Mouse (Mus musculus) limb, embryonic 15.5 days (tissue): ENCODE measurements around the gene Adat3. TPM values are rescaled to one million over a fixed set of nuclear protein-coding genes. Genes with fewer than 3 reads are reported as not detected.

Experiments
- ATAC-seq: fragments of 200-750 bp; cut with Nextera tagmentation; 2 replicates; pipeline ENCODE4 v1.8.0; 2017; ENCODE audit warnings: low read depth, moderate TSS enrichment; ENCODE audit not compliant: insufficient number of reproducible peaks, low FRiP score, low TSS enrichment
- H3K27ac ChIP-seq: fragments of 300-500 bp; sonication (generic); 2 replicates; pipeline ENCODE4 v1.5.1; 2015; ENCODE audit warnings: moderate library complexity, mild to moderate bottlenecking, inconsistent platforms
- H3K27me3 ChIP-seq: fragments of 300-500 bp; sonication (generic); 2 replicates; pipeline ENCODE4 v1.6.1; 2015; ENCODE audit warnings: inconsistent platforms
- H3K36me3 ChIP-seq: fragments of 300-500 bp; sonication (generic); 2 replicates; pipeline ENCODE4 v1.6.1; 2015; ENCODE audit warnings: inconsistent platforms
- H3K4me1 ChIP-seq: fragments of 300-500 bp; sonication (generic); 2 replicates; pipeline ENCODE4 v1.6.1; 2015; ENCODE audit warnings: inconsistent platforms
- H3K4me2 ChIP-seq: fragments of 300-500 bp; sonication (generic); 2 replicates; pipeline ENCODE4 v1.6.1; 2015; ENCODE audit warnings: mild to moderate bottlenecking, inconsistent platforms
- H3K4me3 ChIP-seq: fragments of 300-500 bp; sonication (generic); 2 replicates; pipeline ENCODE4 v1.5.1; 2015; ENCODE audit warnings: mild to moderate bottlenecking, inconsistent platforms
- H3K9ac ChIP-seq: fragments of 300-500 bp; sonication (generic); 2 replicates; pipeline ENCODE4 v1.6.1; 2015; ENCODE audit warnings: inconsistent platforms
- H3K9me3 ChIP-seq: fragments of 300-500 bp; sonication (generic); 2 replicates; pipeline ENCODE4 v1.6.1; 2016; ENCODE audit warnings: inconsistent platforms
- WGBS: fragments of 180-500 bp; shearing (Covaris S2); methylation state at CpG from one replicate; pipeline ENCODE4 v1.1.7; 2015; 5-methylcytosine and 5-hydroxymethylcytosine counted together
- polyA plus RNA-seq: library from polyadenylated mRNA; unstranded; fragments of >200 nt; fragmentation: Nextera tagmentation; extraction: Ambion mirVana; gene quantifications from 2 replicates; pipeline ENCODE4 v1.2.1, GENCODE M21; 2015

Gene Adat3
- polyA plus RNA-seq, 1 experiment from 2014 or later, result 6.4 TPM

GRCm38 (mm10) chr10:80584045-80584488 lies 18.6 kb upstream of the Adat3 start:
- H3K27ac ChIP-seq, result no peak overlapping the region
- no peak overlapping the region for H3K9ac ChIP-seq
- no peaks in the 10 kb centered on the region for H3K27me3 ChIP-seq
- no peak for ATAC-seq
- no peak overlapping the region for H3K4me3 ChIP-seq
- H3K4me2 ChIP-seq, result no peak overlapping the region
- peaks cover 45% of the 10 kb centered on the region for H3K36me3 ChIP-seq
- H3K9me3 ChIP-seq, result no peaks in the 10 kb centered on the region
- 57% methylated on average over 12 of the region's 12 CpGs for WGBS
- H3K4me1 ChIP-seq, result peaks cover 46% of the 10 kb centered on the region

GRCm38 (mm10) chr10:80584642-80585552 lies 17.8 kb upstream of the Adat3 start:
- peaks cover 47% of the 10 kb centered on the region for H3K4me1 ChIP-seq
- no peak for ATAC-seq
- 0 out of 2 replicates have a peak overlapping the region, but pooled peaks have one; percentile 2 for H3K9ac ChIP-seq
- H3K36me3 ChIP-seq, result peaks cover 45% of the 10 kb centered on the region
- peak overlapping the region; percentile 39 for H3K27ac ChIP-seq
- no peaks in the 10 kb centered on the region for H3K9me3 ChIP-seq
- no peak overlapping the region for H3K4me3 ChIP-seq
- no peak overlapping the region for H3K4me2 ChIP-seq
- 76% methylated on average over 12 of the region's 12 CpGs for WGBS
- H3K27me3 ChIP-seq, result no peaks in the 10 kb centered on the region

GRCm38 (mm10) chr10:80585581-80585980 lies 17.1 kb upstream of the Adat3 start:
- Histone ChIP-seq H3K9ac (0 out of 2 replicates have a peak overlapping the region, but pooled peaks have one; percentile 2), H3K4me3 (peak overlapping the region; percentile 1; the same call in 1 of the 2 replicates)

GRCm38 (mm10) chr10:80586407-80587304 lies 16.0 kb upstream of the Adat3 start:
- Histone ChIP-seq H3K4me3 (peak overlapping the region; percentile 1), H3K9ac (0 out of 2 replicates have a peak overlapping the region, but pooled peaks have one; percentile 26)

More at GRCm38 (mm10) chr10:80585581-80585980, 17.1 kb upstream of the Adat3 start:
- 92% methylated on average over 8 of the region's 8 CpGs for WGBS
- no peak for ATAC-seq
- no peak overlapping the region; the same call in 1 of the 2 replicates for H3K27ac ChIP-seq
- H3K4me1 ChIP-seq, result peaks cover 49% of the 10 kb centered on the region
- no peak overlapping the region for H3K4me2 ChIP-seq
- H3K27me3 ChIP-seq, result no peaks in the 10 kb centered on the region
- H3K36me3 ChIP-seq, result peaks cover 45% of the 10 kb centered on the region
- H3K9me3 ChIP-seq, result no peaks in the 10 kb centered on the region

GRCm38 (mm10) chr10:80587305-80587657 lies 15.4 kb upstream of the Adat3 start:
- Histone ChIP-seq H3K4me2 (no peak overlapping the region), H3K27me3 (no peaks in the 10 kb centered on the region), H3K9me3 (no peaks in the 10 kb centered on the region), H3K4me3 (0 out of 2 replicates have a peak overlapping the region, but pooled peaks have one; percentile 1), H3K4me1 (peaks cover 51% of the 10 kb centered on the region), H3K27ac (peak overlapping the region; percentile 60), H3K9ac (0 out of 2 replicates have a peak overlapping the region, but pooled peaks have one; percentile 26), H3K36me3 (peaks cover 39% of the 10 kb centered on the region)
- 45% methylated on average over 4 of the region's 4 CpGs for WGBS
- no peak for ATAC-seq

More at GRCm38 (mm10) chr10:80586407-80587304, 16.0 kb upstream of the Adat3 start:
- Histone ChIP-seq H3K4me1 (peaks cover 51% of the 10 kb centered on the region), H3K4me2 (no peak overlapping the region), H3K27me3 (no peaks in the 10 kb centered on the region), H3K27ac (peak overlapping the region; percentile 60), H3K36me3 (peaks cover 42% of the 10 kb centered on the region), H3K9me3 (no peaks in the 10 kb centered on the region)
- ATAC-seq, result no peak
- WGBS, result 93% methylated on average over 40 of the region's 51 CpGs

GRCm38 (mm10) chr10:80589127-80589878 lies 13.4 kb upstream of the Adat3 start:
- peak overlapping the region; percentile 79 for H3K27ac ChIP-seq
- peak overlapping the region; percentile 93 for H3K4me3 ChIP-seq
- H3K36me3 ChIP-seq, result peaks cover 21% of the 10 kb centered on the region
- H3K27me3 ChIP-seq, result no peaks in the 10 kb centered on the region
- H3K9me3 ChIP-seq, result no peaks in the 10 kb centered on the region
- no peak for ATAC-seq
- WGBS, result 15% methylated on average over 12 of the region's 12 CpGs
- peaks cover 42% of the 10 kb centered on the region for H3K4me1 ChIP-seq
- H3K9ac ChIP-seq, result peak overlapping the region; percentile 93
- peak overlapping the region; percentile 93 for H3K4me2 ChIP-seq

- Histone ChIP-seq H3K36me3 (peaks cover 15% of the 10 kb centered on the region), H3K9ac (peak within 1 kb of the TSS; percentile 93), H3K4me2 (peak within 1 kb of the TSS; percentile 93), H3K4me3 (peak within 1 kb of the TSS; percentile 93), H3K4me1 (peaks cover 34% of the 10 kb centered on the region), H3K27me3 (no peaks in the 10 kb centered on the region), H3K27ac (peak within 1 kb of the TSS; percentile 79), H3K9me3 (no peaks in the 10 kb centered on the region)
- peak; percentile 94 for ATAC-seq
- under 1% methylated on average over 71 of the region's 73 CpGs for WGBS
Observed at GRCm38 (mm10) chr10:80589879-80590854, 12.5 kb upstream of the Adat3 start, which contains the start of gene Abhd17a. Gene Abhd17a, minus strand, starts transcription at chr10:80590341.

- WGBS, result 41% methylated on average over 4 of the region's 4 CpGs
- Histone ChIP-seq H3K4me3 (no peak overlapping the region), H3K27ac (no peak overlapping the region), H3K4me2 (no peak overlapping the region), H3K9me3 (no peaks in the 10 kb centered on the region), H3K36me3 (no peaks in the 10 kb centered on the region), H3K4me1 (no peaks in the 10 kb centered on the region), H3K27me3 (no peaks in the 10 kb centered on the region), H3K9ac (no peak overlapping the region)
- no peak for ATAC-seq
Observed at GRCm38 (mm10) chr10:80596318-80596717, 6.4 kb upstream of the Adat3 start.

GRCm38 (mm10) chr10:80603364-80603763 lies 684 bp downstream of the Adat3 start:
- H3K4me1 ChIP-seq, result peaks cover 18% of the 10 kb centered on the region
- 37% methylated on average over 7 of the region's 7 CpGs for WGBS
- H3K4me3 ChIP-seq, result peak overlapping the region; percentile 77
- H3K27ac ChIP-seq, result peak overlapping the region; percentile 91; the same call in 1 of the 2 replicates
- H3K36me3 ChIP-seq, result peaks cover 28% of the 10 kb centered on the region
- peak overlapping the region; percentile 48 for H3K9ac ChIP-seq
- no peaks in the 10 kb centered on the region for H3K9me3 ChIP-seq
- H3K27me3 ChIP-seq, result no peaks in the 10 kb centered on the region
- peak overlapping the region; percentile 64 for H3K4me2 ChIP-seq
- no peak for ATAC-seq

- WGBS, result 90% methylated on average over 7 of the region's 7 CpGs
- Histone ChIP-seq H3K9me3 (no peaks in the 10 kb centered on the region), H3K4me2 (peak overlapping the region; percentile 64), H3K27me3 (no peaks in the 10 kb centered on the region), H3K4me1 (peaks cover 18% of the 10 kb centered on the region), H3K36me3 (peaks cover 35% of the 10 kb centered on the region), H3K9ac (peak overlapping the region; percentile 48; the same call in 1 of the 2 replicates), H3K4me3 (peak overlapping the region; percentile 77), H3K27ac (0 out of 2 replicates have a peak overlapping the region, but pooled peaks have one; percentile 91)
- ATAC-seq, result no peak
Observed at GRCm38 (mm10) chr10:80604001-80604509, 1.4 kb downstream of the Adat3 start.
